In the genomic region with DNA sequence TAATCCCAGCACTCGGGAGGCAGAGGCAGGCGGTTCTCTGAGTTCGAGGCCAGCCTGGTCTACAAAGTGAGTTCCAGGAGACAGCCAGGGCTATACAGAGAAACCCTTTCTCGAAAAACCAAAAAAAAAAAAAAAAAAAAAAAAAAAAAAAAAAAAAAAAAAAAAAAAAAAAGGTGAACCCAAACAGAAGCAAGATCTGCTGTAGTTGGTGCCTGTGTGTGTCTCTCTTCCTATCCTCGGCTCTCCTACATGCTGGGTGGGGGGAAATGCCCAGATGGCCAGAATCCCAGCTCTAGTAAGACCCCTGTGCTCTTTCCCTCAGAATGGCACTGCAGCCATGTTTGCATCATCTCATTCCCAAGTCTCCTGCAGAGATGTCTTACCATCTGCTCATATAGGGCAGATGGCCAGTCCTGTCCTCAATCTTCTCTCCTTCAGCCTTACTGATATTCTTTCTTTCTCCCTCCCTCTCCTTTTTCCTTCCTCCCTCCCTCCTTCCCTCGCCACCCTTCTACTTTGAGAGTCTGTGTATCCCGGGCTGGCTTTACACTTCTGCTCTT, we compare ENCODE assay signal across 29 mouse cellular contexts. TPM values are rescaled to one million over a fixed set of nuclear protein-coding genes. Genes with fewer than 3 reads are reported as not detected.
DNase-seq lines count a peak whose midpoint lies in the region; ATAC-seq and TF ChIP-seq lines count a peak whose summit lies in the region.
"Had no signal": no experiment of that assay in that cellular context is flagged by ENCODE, and none has a peak within 500 bp of the region (broad histone marks: within the 10 kb centered on the region; RNA-seq: fewer than 3 reads in every experiment).

No protein-coding gene starts in this region.

- TF ChIP-seq EP300 in CH12.LX (IDR thresholded peaks at IDR 0.05; ENCODE audit: low read length): no peak

- H3K9me3 ChIP-seq in hindbrain, postnatal 0 days (ENCODE audit: low read length): no peaks in the 10 kb centered on the region
- no peaks in the 10 kb centered on the region for H3K9me3 ChIP-seq in hindbrain, embryonic 12.5 days (replicated peaks)
- no peaks in the 10 kb centered on the region for H3K9me3 ChIP-seq in CH12.LX (replicated peaks; ENCODE audit: low read length)
- H3K9me3 ChIP-seq: embryonic facial prominence, embryonic 13.5 days; forebrain, embryonic 12.5 days; heart, embryonic 12.5 days; hindbrain, embryonic 10.5 days; kidney, embryonic 15.5 days; liver, embryonic 13.5 days; midbrain, embryonic 13.5 days; neural tube, embryonic 13.5 days had no signal

- peak overlapping the region; percentile 48 for H3K27ac ChIP-seq in hindbrain, postnatal 0 days
- no peak overlapping the region for H3K27ac ChIP-seq in hindbrain, embryonic 12.5 days
- no peak overlapping the region for H3K27ac ChIP-seq in CH12.LX (ENCODE audit: insufficient read depth, low read depth)
- H3K27ac ChIP-seq: embryonic facial prominence, embryonic 13.5 days; forebrain, embryonic 12.5 days; hindbrain, embryonic 10.5 days; kidney, embryonic 15.5 days; liver, embryonic 13.5 days; midbrain, embryonic 13.5 days; neural tube, embryonic 13.5 days had no signal

- H3K79me2 ChIP-seq in CH12.LX (replicated peaks; ENCODE audit: control insufficient read depth, extremely low read depth, insufficient read depth, poor library complexity, severe bottlenecking): no peaks in the 10 kb centered on the region

- ATAC-seq in hindbrain, postnatal 0 days: peak; percentile 64
- ATAC-seq in hindbrain, embryonic 12.5 days (ENCODE audit: low FRiP score): no peak
- ATAC-seq: intestine, postnatal 0 days; midbrain, embryonic 13.5 days had no signal

- peak; percentile 74 for DNase-seq in hindbrain, postnatal 0 days (ENCODE audit: low spot score)
- no peak for DNase-seq in CH12.LX (ENCODE audit: extremely low read depth)
- peak; percentile 79 for DNase-seq in brain, adult 2 months (ENCODE audit: low read depth, low spot score)
- DNase-seq in cerebellum, postnatal 14 days: peak; percentile 79 to 80
- no peak for DNase-seq in kidney, adult 18-20 months
- DNase-seq in spleen, postnatal 4 days (ENCODE audit: low spot score in 2 of 2): no peak
- DNase-seq: adrenal gland, postnatal 10 days; embryo, embryonic 11 days; heart, postnatal 10 days; kidney, postnatal 4 days; liver, embryonic 13.5 days; lung, adult 2 months; lung, postnatal 14 days; right cerebral cortex, adult 18-20 months; right cerebral cortex, postnatal 4 days had no signal

- H3K4me1 ChIP-seq in hindbrain, postnatal 0 days (ENCODE audit: insufficient read depth, low read length): no peaks in the 10 kb centered on the region
- peaks cover 2% of the 10 kb centered on the region; the same call in 1 of the 2 replicates for H3K4me1 ChIP-seq in hindbrain, embryonic 12.5 days
- no peaks in the 10 kb centered on the region for H3K4me1 ChIP-seq in CH12.LX (ENCODE audit: control insufficient read depth in 1 of 2, insufficient read depth in 2 of 2)
- H3K4me1 ChIP-seq: kidney, embryonic 15.5 days; liver, embryonic 13.5 days had no signal

- no peak for TF ChIP-seq RAD21 in CH12.LX (IDR thresholded peaks at IDR 0.05; ENCODE audit: low read depth, low read length)

- no peak for TF ChIP-seq CTCF in hindbrain, postnatal 0 days (IDR thresholded peaks at IDR 0.05; ENCODE audit: low read depth)
- no peak for TF ChIP-seq CTCF in CH12.LX (conservative IDR thresholded peaks at IDR 0.05 in 1 of 2, IDR thresholded peaks at IDR 0.05 in 1 of 2; ENCODE audit: low read depth in 2 of 2, low read length in 2 of 2)

- no peaks in the 10 kb centered on the region for H3K27me3 ChIP-seq in hindbrain, postnatal 0 days (ENCODE audit: insufficient read depth, low read length)
- H3K27me3 ChIP-seq in hindbrain, embryonic 12.5 days: 0 out of 2 replicates have a peak, but pooled peaks cover 2% of the 10 kb centered on the region
- H3K27me3 ChIP-seq in CH12.LX (replicated peaks): peaks cover 60% of the 10 kb centered on the region
- H3K27me3 ChIP-seq: embryonic facial prominence, embryonic 13.5 days; heart, embryonic 12.5 days; kidney, embryonic 15.5 days; midbrain, embryonic 13.5 days; neural tube, embryonic 13.5 days had no signal

- no peaks in the 10 kb centered on the region for H3K36me3 ChIP-seq in hindbrain, postnatal 0 days (ENCODE audit: insufficient read depth, low read length)
- H3K36me3 ChIP-seq in hindbrain, embryonic 12.5 days: no peaks in the 10 kb centered on the region
- H3K36me3 ChIP-seq in CH12.LX (replicated peaks in 1 of 2; ENCODE audit: control insufficient read depth in 1 of 2, insufficient read depth in 1 of 2, low read length in 1 of 2): no peaks in the 10 kb centered on the region
- H3K36me3 ChIP-seq: embryonic facial prominence, embryonic 13.5 days; forebrain, embryonic 12.5 days; heart, embryonic 12.5 days; hindbrain, embryonic 10.5 days; kidney, embryonic 15.5 days; liver, embryonic 13.5 days; midbrain, embryonic 13.5 days; neural tube, embryonic 13.5 days had no signal

- in situ Hi-C loops in CH12.LX (cut with MboI; ENCODE audit: low pct_ligation_motif_present, low pct_unique_long_range_greater_than_20kb, low sequenced_read_pairs): no loop called here

- dilution Hi-C loops in CH12.LX (cut with MboI; ENCODE audit: extremely low pct_ligation_motif_present, extremely low pct_unique_long_range_greater_than_20kb, low sequenced_read_pairs): no loop called here

- no peak overlapping the region for H3K4me3 ChIP-seq in hindbrain, postnatal 0 days (ENCODE audit: low read length)
- no peak overlapping the region for H3K4me3 ChIP-seq in hindbrain, embryonic 12.5 days
- H3K4me3 ChIP-seq in CH12.LX (replicated peaks in 1 of 3; ENCODE audit: low read depth in 2 of 3, low read length in 2 of 3, poor library complexity in 1 of 3): no peak overlapping the region
- H3K4me3 ChIP-seq: embryonic facial prominence, embryonic 13.5 days; erythroblast, embryonic 14.5 days; forebrain, embryonic 12.5 days; heart, embryonic 12.5 days; hindbrain, embryonic 10.5 days; kidney, embryonic 15.5 days; liver, embryonic 13.5 days; midbrain, embryonic 13.5 days; myocyte; neural tube, embryonic 13.5 days had no signal

- TF ChIP-seq POLR2A in CH12.LX (IDR thresholded peaks at IDR 0.05; ENCODE audit: low read depth, low read length): no peak

- no peak overlapping the region for H3K9ac ChIP-seq in hindbrain, postnatal 0 days (replicated peaks; ENCODE audit: low read length)
- H3K9ac ChIP-seq in hindbrain, embryonic 12.5 days: no peak overlapping the region
- no peak overlapping the region for H3K9ac ChIP-seq in CH12.LX (ENCODE audit: insufficient read depth, low read depth)
- H3K9ac ChIP-seq: embryonic facial prominence, embryonic 13.5 days; forebrain, embryonic 12.5 days; heart, embryonic 12.5 days; kidney, embryonic 15.5 days; liver, embryonic 13.5 days; midbrain, embryonic 13.5 days; neural tube, embryonic 13.5 days had no signal

- WGBS in hindbrain, postnatal 0 days: 67% methylated on average over 7 of the region's 7 CpGs
- 75% methylated on average over 7 of the region's 7 CpGs for WGBS in hindbrain, embryonic 12.5 days

- no peak overlapping the region for H3K4me2 ChIP-seq in hindbrain, postnatal 0 days (ENCODE audit: low read depth, low read length)
- no peak overlapping the region for H3K4me2 ChIP-seq in hindbrain, embryonic 12.5 days (replicated peaks)
- no peak overlapping the region for H3K4me2 ChIP-seq in CH12.LX (ENCODE audit: insufficient read depth, low read depth, poor library complexity, severe bottlenecking)
- H3K4me2 ChIP-seq: embryonic facial prominence, embryonic 13.5 days; forebrain, embryonic 12.5 days; heart, embryonic 12.5 days; kidney, embryonic 15.5 days; liver, embryonic 13.5 days; midbrain, embryonic 13.5 days; neural tube, embryonic 13.5 days had no signal

TF ChIP-seq in CH12.LX, 34 proteins besides CTCF, POLR2A, EP300 and RAD21:
- TF ChIP-seq TCF12 (IDR thresholded peaks at IDR 0.05; ENCODE audit: low read depth, low read length): no peak
- TF ChIP-seq ZNF384 (IDR thresholded peaks at IDR 0.05; ENCODE audit: low read depth, low read length): peak; percentile 79

RNA-seq across cellular contexts. Expression of a gene that starts 5.8 kb away (rescaled TPM):
- total RNA-seq in hindbrain, postnatal 0 days (2014; rRNA removed): 191 and 227 TPM in 2 replicates
- polyA plus RNA-seq in hindbrain, postnatal 0 days (2015; fragmentation: Nextera tagmentation; extraction: Ambion mirVana): 75.6 and 76.6 TPM in 2 replicates
- 56.1 and 67.3 TPM in 2 replicates for polyA plus RNA-seq in hindbrain, embryonic 12.5 days (2016; fragmentation: Nextera tagmentation; extraction: Ambion mirVana)
- total RNA-seq in CH12.LX (2012; rRNA removed) (7.9 and 9.5 TPM in 2 replicates), CH12.LX (2014; rRNA removed) (4.8 and 5.9 TPM in 2 replicates)
- polyA plus RNA-seq in CH12.LX (2012; ENCODE audit: insufficient read length, low read depth): 9.5 and 12.0 TPM in 2 replicates

RNA-seq across cellular contexts. Expression of a gene that starts 17.3 kb away (rescaled TPM):
- total RNA-seq in hindbrain, postnatal 0 days (2014; rRNA removed): 272 and 291 TPM in 2 replicates
- 229 and 230 TPM in 2 replicates for polyA plus RNA-seq in hindbrain, postnatal 0 days (2015; fragmentation: Nextera tagmentation; extraction: Ambion mirVana)
- 239 and 242 TPM in 2 replicates for polyA plus RNA-seq in hindbrain, embryonic 12.5 days (2016; fragmentation: Nextera tagmentation; extraction: Ambion mirVana)
- 78.4 and 90.6 TPM in 2 replicates for total RNA-seq in CH12.LX (2012; rRNA removed)
- 76.3 and 88.3 TPM in 2 replicates for total RNA-seq in CH12.LX (2014; rRNA removed)
- 80.5 and 87.1 TPM in 2 replicates for polyA plus RNA-seq in CH12.LX (2012; ENCODE audit: insufficient read length, low read depth)

RNA-seq across cellular contexts. Expression of a gene that starts 25.8 kb away (rescaled TPM):
- total RNA-seq in hindbrain, postnatal 0 days (2014; rRNA removed): 549 and 573 TPM in 2 replicates
- 358 and 397 TPM in 2 replicates for polyA plus RNA-seq in hindbrain, postnatal 0 days (2015; fragmentation: Nextera tagmentation; extraction: Ambion mirVana)
- polyA plus RNA-seq in hindbrain, embryonic 12.5 days (2016; fragmentation: Nextera tagmentation; extraction: Ambion mirVana): 213 and 216 TPM in 2 replicates
- 0.55 and 0.72 TPM in 2 replicates for total RNA-seq in CH12.LX (2012; rRNA removed)
- 0.23 TPM in 1 of 2 replicates, not detected in the other for total RNA-seq in CH12.LX (2014; rRNA removed)
- 1.7 and 2.2 TPM in 2 replicates for polyA plus RNA-seq in CH12.LX (2012; ENCODE audit: insufficient read length, low read depth)
- total RNA-seq: gastrocnemius, adult 8-10 months; granulocyte monocyte progenitor cell, adult 5-6 weeks had no signal

RNA-seq across cellular contexts. Expression of a gene that starts 35.8 kb away (rescaled TPM):
- total RNA-seq in hindbrain, postnatal 0 days (2014; rRNA removed): 59.7 and 69.0 TPM in 2 replicates
- 66.6 and 68.0 TPM in 2 replicates for polyA plus RNA-seq in hindbrain, postnatal 0 days (2015; fragmentation: Nextera tagmentation; extraction: Ambion mirVana)
- 60.3 and 61.6 TPM in 2 replicates for polyA plus RNA-seq in hindbrain, embryonic 12.5 days (2016; fragmentation: Nextera tagmentation; extraction: Ambion mirVana)
- total RNA-seq in CH12.LX (2012; rRNA removed) (62.6 and 65.0 TPM in 2 replicates), CH12.LX (2014; rRNA removed) (63.6 and 72.4 TPM in 2 replicates)
- 33.1 and 39.0 TPM in 2 replicates for polyA plus RNA-seq in CH12.LX (2012; ENCODE audit: insufficient read length, low read depth)

RNA-seq across cellular contexts. Expression of a gene that starts 38.8 kb away (rescaled TPM):
- total RNA-seq in hindbrain, postnatal 0 days (2014; rRNA removed): 68.9 and 76.6 TPM in 2 replicates
- 61.0 and 71.5 TPM in 2 replicates for polyA plus RNA-seq in hindbrain, postnatal 0 days (2015; fragmentation: Nextera tagmentation; extraction: Ambion mirVana)
- 1.5 and 2.4 TPM in 2 replicates for polyA plus RNA-seq in hindbrain, embryonic 12.5 days (2016; fragmentation: Nextera tagmentation; extraction: Ambion mirVana)
- not detected in 2 replicates for total RNA-seq in CH12.LX (2012; rRNA removed)
- total RNA-seq in CH12.LX (2014; rRNA removed): not detected in 2 replicates
- not detected in 2 replicates for polyA plus RNA-seq in CH12.LX (2012; ENCODE audit: insufficient read length, low read depth)
- total RNA-seq: megakaryocyte progenitor cell, adult 5-6 weeks had no signal
- polyA plus RNA-seq: erythroblast, embryonic 14.5 days had no signal

Comparison
In these comparisons a context has a peak if more than half of its experiments do, and no peak if none do; other contexts are left out.
1. DNase-seq: peak in hindbrain, postnatal 0 days (single experiment), brain, adult 2 months (single experiment) and cerebellum, postnatal 14 days (2 of 2); none in CH12.LX (single experiment), kidney, adult 18-20 months (single experiment) and spleen, postnatal 4 days (0 of 2).
2. RNA of a gene that starts 25.8 kb away (polyA plus RNA-seq): 358 to 397 TPM in hindbrain, postnatal 0 days and 213 to 216 TPM in hindbrain, embryonic 12.5 days; 1.7 to 2.2 TPM in CH12.LX; every median in the first group is over 10 times any median in the second.